Mouse (Mus musculus) ES-Bruce4 (cell line): ENCODE measurements around the gene Bcl9. TPM values are rescaled to one million over a fixed set of nuclear protein-coding genes. Genes with fewer than 3 reads are reported as not detected.
A peak's percentile ranks its signal among the peaks of the same experiment; 100 is the strongest.

Source experiments
- H3K27ac ChIP-seq: 2 replicates; pipeline ENCODE4 v1.5.1; 2012; ENCODE audit warnings: low read length, inconsistent platforms; ENCODE audit not compliant: insufficient read depth
- H3K27me3 ChIP-seq: 2 replicates; pipeline ENCODE4 v1.6.1; 2012; ENCODE audit warnings: mild to moderate bottlenecking, low read length, inconsistent platforms; ENCODE audit not compliant: control insufficient read depth, poor library complexity, insufficient read depth, severe bottlenecking
- H3K36me3 ChIP-seq: 2 replicates; pipeline ENCODE4 v1.6.1; 2012; ENCODE audit warnings: inconsistent platforms, mild to moderate bottlenecking, low read length, moderate library complexity; ENCODE audit not compliant: control insufficient read depth, poor library complexity, insufficient read depth, severe bottlenecking
- H3K4me1 ChIP-seq: one replicate; pipeline ENCODE4 v1.8.1; 2011; ENCODE audit warnings: low read length; ENCODE audit not compliant: control insufficient read depth, insufficient read depth
- H3K4me3 ChIP-seq: 2 replicates; pipeline ENCODE4 v1.5.1; 2011; ENCODE audit warnings: low read depth, mild to moderate bottlenecking, low read length
- H3K9ac ChIP-seq: 2 replicates; pipeline ENCODE4 v1.6.1; 2012; ENCODE audit warnings: low read depth, mild to moderate bottlenecking, inconsistent platforms; ENCODE audit not compliant: poor library complexity, severe bottlenecking
- H3K9me3 ChIP-seq: replicated peaks from 2 replicates; pipeline ENCODE4 v1.6.1; 2012; ENCODE audit warnings: mild to moderate bottlenecking, low read length, inconsistent platforms; ENCODE audit not compliant: control insufficient read depth, poor library complexity, insufficient read depth, severe bottlenecking
- CTCF ChIP-seq: IDR thresholded peaks from one replicate; pipeline ENCODE4 v1.8.1; 2011; ENCODE audit warnings: low read depth, low read length
- EP300 ChIP-seq: IDR thresholded peaks from 2 replicates; pipeline ENCODE4 v1.6.1; 2011; ENCODE audit warnings: low read depth, low read length; ENCODE audit not compliant: insufficient read depth
- POLR2A ChIP-seq: IDR thresholded peaks from one replicate; pipeline ENCODE4 v1.8.1; 2011; ENCODE audit warnings: low read length; ENCODE audit not compliant: insufficient read depth
- polyA plus RNA-seq: library from polyadenylated mRNA; stranded (reverse); fragments of >200 nt; gene quantifications from 2 replicates; pipeline ENCODE4 v1.2.4, GENCODE M21; 2011; ENCODE audit warnings: low read depth; ENCODE audit not compliant: missing spikeins, insufficient read depth, insufficient read length

Gene Bcl9
- polyA plus RNA-seq, 1 experiment = 32.1 TPM

- TF ChIP-seq EP300 (no peak), POLR2A (no peak), CTCF (no peak)
- no peaks in the 10 kb centered on the region for H3K27me3 ChIP-seq
- H3K27ac ChIP-seq = no peak overlapping the region
- no peaks in the 10 kb centered on the region for H3K4me1 ChIP-seq
- H3K9me3 ChIP-seq = no peaks in the 10 kb centered on the region
- peaks cover 24% of the 10 kb centered on the region for H3K36me3 ChIP-seq
- no peak overlapping the region for H3K9ac ChIP-seq
- H3K4me3 ChIP-seq = no peak overlapping the region
These were observed 83.8 kb downstream of the Bcl9 start for GRCm38 (mm10) chr3:97213871-97214270.

GRCm38 (mm10) chr3:97211177-97211576, 86.5 kb downstream of the Bcl9 start:
- Histone ChIP-seq H3K9me3 (no peaks in the 10 kb centered on the region), H3K27ac (no peak overlapping the region), H3K4me3 (no peak overlapping the region), H3K4me1 (peaks cover 2% of the 10 kb centered on the region), H3K36me3 (peaks cover 27% of the 10 kb centered on the region), H3K27me3 (no peaks in the 10 kb centered on the region), H3K9ac (no peak overlapping the region)
- TF ChIP-seq POLR2A (no peak), CTCF (no peak), EP300 (no peak)

GRCm38 (mm10) chr3:97209351-97209750, 88.4 kb downstream of the Bcl9 start:
- Histone ChIP-seq H3K9ac (no peak overlapping the region), H3K4me3 (no peak overlapping the region), H3K27ac (no peak overlapping the region), H3K4me1 (peaks cover 2% of the 10 kb centered on the region), H3K27me3 (no peaks in the 10 kb centered on the region), H3K36me3 (peaks cover 20% of the 10 kb centered on the region), H3K9me3 (no peaks in the 10 kb centered on the region)
- no peak for TF ChIP-seq EP300
- no peak for TF ChIP-seq POLR2A
- TF ChIP-seq CTCF = no peak

GRCm38 (mm10) chr3:97206521-97206920, 91.2 kb downstream of the Bcl9 start:
- no peaks in the 10 kb centered on the region for H3K27me3 ChIP-seq
- peaks cover 2% of the 10 kb centered on the region for H3K4me1 ChIP-seq
- H3K4me3 ChIP-seq = no peak overlapping the region
- no peak overlapping the region for H3K27ac ChIP-seq
- TF ChIP-seq POLR2A (no peak), EP300 (no peak), CTCF (no peak)
- H3K9me3 ChIP-seq = no peaks in the 10 kb centered on the region
- H3K36me3 ChIP-seq = peaks cover 14% of the 10 kb centered on the region
- no peak overlapping the region for H3K9ac ChIP-seq

- TF ChIP-seq CTCF (no peak), POLR2A (no peak), EP300 (no peak)
- H3K36me3 ChIP-seq = peaks cover 9% of the 10 kb centered on the region
These were observed 93.8 kb downstream of the Bcl9 start for GRCm38 (mm10) chr3:97203880-97204279.

GRCm38 (mm10) chr3:97201943-97202342, 95.8 kb downstream of the Bcl9 start:
- TF ChIP-seq POLR2A = no peak
- peak; percentile 71 for TF ChIP-seq CTCF
- no peak for TF ChIP-seq EP300
- no peaks in the 10 kb centered on the region for H3K4me1 ChIP-seq
- no peaks in the 10 kb centered on the region for H3K9me3 ChIP-seq
- no peak overlapping the region for H3K4me3 ChIP-seq
- H3K36me3 ChIP-seq = peaks cover 7% of the 10 kb centered on the region
- no peak overlapping the region for H3K27ac ChIP-seq
- no peaks in the 10 kb centered on the region for H3K27me3 ChIP-seq
- H3K9ac ChIP-seq = no peak overlapping the region

More at GRCm38 (mm10) chr3:97203880-97204279, 93.8 kb downstream of the Bcl9 start:
- Histone ChIP-seq H3K4me3 (no peak overlapping the region), H3K27me3 (no peaks in the 10 kb centered on the region), H3K9ac (no peak overlapping the region), H3K4me1 (peaks cover 2% of the 10 kb centered on the region), H3K9me3 (no peaks in the 10 kb centered on the region), H3K27ac (no peak overlapping the region)
